Mouse (Mus musculus) frontal cortex, postnatal 36 days (tissue): ENCODE measurements at regions not wholly inside any gene's neighbourhood (a gene's known extent, or its start where the extent isn't known, plus 50 kb on each side); places are given as distances from the start of the nearest gene placed in this dataset.

Experiments
- DNase-seq, 2 experiments: peaks; one replicate each; pipeline ENCODE4 v3.0.0; 2022; ENCODE audit warnings: low spot score in 2 of 2

GRCm38 (mm10) chr1:169051085-169051862 lies 480.0 kb downstream of the Nuf2 start:
- no peak for DNase-seq

GRCm38 (mm10) chr1:169049846-169050245 lies 481.4 kb downstream of the Nuf2 start:
- no peak for DNase-seq

- no peak for DNase-seq
These were observed 484.3 kb downstream of the Nuf2 start for GRCm38 (mm10) chr1:169046791-169047525.

GRCm38 (mm10) chr1:169033517-169033916 lies 497.7 kb downstream of the Nuf2 start:
- no peak for DNase-seq

GRCm38 (mm10) chr1:169031849-169032542 lies 499.3 kb downstream of the Nuf2 start:
- DNase-seq, result no peak

- DNase-seq, result no peak
These were observed 503.6 kb downstream of the Nuf2 start for GRCm38 (mm10) chr1:169027706-169028105.

GRCm38 (mm10) chr1:169027241-169027640 lies 504.0 kb downstream of the Nuf2 start:
- no peak for DNase-seq

- DNase-seq, result no peak
These were observed 506.7 kb downstream of the Nuf2 start for GRCm38 (mm10) chr1:169024531-169024930.

GRCm38 (mm10) chr1:168991506-168992244 lies 539.6 kb downstream of the Nuf2 start:
- DNase-seq, result peak; percentile 41 to 72

GRCm38 (mm10) chr1:168975037-168975698 lies 543.1 kb upstream of the Pbx1 start:
- no peak for DNase-seq

- DNase-seq, result peak in 1 of 2 experiments; percentile 22
These were observed 537.3 kb upstream of the Pbx1 start for GRCm38 (mm10) chr1:168969402-168969801.

- DNase-seq, result no peak
These were observed 535.3 kb upstream of the Pbx1 start for GRCm38 (mm10) chr1:168967334-168967733.

GRCm38 (mm10) chr1:168964467-168964904 lies 532.4 kb upstream of the Pbx1 start:
- DNase-seq, result no peak

- DNase-seq, result peak in 1 of 2 experiments; percentile 19
These were observed 518.9 kb upstream of the Pbx1 start for GRCm38 (mm10) chr1:168950947-168951346.

GRCm38 (mm10) chr1:168924100-168924815 lies 492.2 kb upstream of the Pbx1 start:
- no peak for DNase-seq

- no peak for DNase-seq
These were observed 486.4 kb upstream of the Pbx1 start for GRCm38 (mm10) chr1:168918331-168919076.

- DNase-seq, result no peak
These were observed 476.7 kb upstream of the Pbx1 start for GRCm38 (mm10) chr1:168908684-168909175.

GRCm38 (mm10) chr1:168908192-168908591 lies 476.1 kb upstream of the Pbx1 start:
- no peak for DNase-seq

- DNase-seq, result no peak
These were observed 466.4 kb upstream of the Pbx1 start for GRCm38 (mm10) chr1:168898483-168898882.

- DNase-seq, result no peak
These were observed 429.5 kb upstream of the Pbx1 start for GRCm38 (mm10) chr1:168861577-168861976.
